Mouse (Mus musculus): ENCODE measurements around the gene Adamts14.

GRCm38 (mm10) chr10:61300996-61301395 is 27.8 kb upstream of the Adamts14 start:
- TF ChIP-seq CTCF (IDR thresholded peaks at IDR 0.05; ENCODE audit: control insufficient read depth, insufficient read depth, insufficient replicate concordance, low read depth, low read length), result no peak
- no peak for TF ChIP-seq POLR2A (IDR thresholded peaks at IDR 0.05; ENCODE audit: control insufficient read depth, low read depth, low read length)

Measured in testis, adult 2 months (tissue).